Mouse (Mus musculus) stomach, embryonic 14.5 days (tissue): Measurements from ENCODE around the gene Gm17727. TPM values are rescaled to one million over a fixed set of nuclear protein-coding genes. Genes with fewer than 3 reads are reported as not detected.
"Not testable (repeated sequence)": the region's sequence is repeated elsewhere in the genome, so short reads cannot be mapped to it uniquely, and the experiment has no call there.

Experiments used
- ATAC-seq: fragments of 200-750 bp; cut with Nextera tagmentation; 2 replicates; pipeline ENCODE4 v1.8.0; 2017; ENCODE audit warnings: low read depth, moderate TSS enrichment; ENCODE audit not compliant: insufficient number of reproducible peaks, insufficient read depth, low FRiP score
- H3K27ac ChIP-seq: fragments of 300-500 bp; sonication (generic); 2 replicates; pipeline ENCODE4 v1.5.1; 2014; ENCODE audit warnings: mild to moderate bottlenecking, low read length, moderate library complexity, mixed read lengths
- H3K27me3 ChIP-seq: fragments of 300-500 bp; sonication (generic); 2 replicates; pipeline ENCODE4 v1.6.1; 2014; ENCODE audit warnings: low read length, control low read depth, mixed read lengths; ENCODE audit not compliant: control insufficient read depth, insufficient read depth
- H3K36me3 ChIP-seq: fragments of 300-500 bp; sonication (generic); 2 replicates; pipeline ENCODE4 v1.6.1; 2014; ENCODE audit warnings: mild to moderate bottlenecking, control low read depth, low read length, moderate library complexity, mixed read lengths; ENCODE audit not compliant: control insufficient read depth, insufficient read depth
- H3K4me1 ChIP-seq: fragments of 300-500 bp; sonication (generic); 2 replicates; pipeline ENCODE4 v1.6.1; 2014; ENCODE audit warnings: low read length, control low read depth, mixed read lengths; ENCODE audit not compliant: control insufficient read depth, insufficient read depth
- H3K4me2 ChIP-seq: fragments of 300-500 bp; sonication (generic); replicated peaks from 2 replicates; pipeline ENCODE4 v1.6.1; 2014; ENCODE audit warnings: low read depth, low read length, control low read depth
- H3K4me3 ChIP-seq: fragments of 300-500 bp; sonication (generic); 2 replicates; pipeline ENCODE4 v1.5.1; 2014; ENCODE audit warnings: low read depth, low read length, control low read depth
- H3K9ac ChIP-seq: fragments of 300-500 bp; sonication (generic); replicated peaks from 2 replicates; pipeline ENCODE4 v1.6.1; 2014; ENCODE audit warnings: low read depth, mild to moderate bottlenecking, control low read depth, low read length, moderate library complexity, mixed read lengths
- H3K9me3 ChIP-seq: fragments of 300-500 bp; sonication (generic); 2 replicates; pipeline ENCODE4 v1.6.1; 2016; ENCODE audit warnings: low read depth, low read length, control low read depth; ENCODE audit not compliant: control insufficient read depth
- WGBS: fragments of 180-500 bp; shearing (Covaris S2); extraction: QIAGEN DNeasy Blood & Tissue Kit; methylation state at CpG from one replicate; pipeline ENCODE4 v1.1.7; 2014; 5-methylcytosine and 5-hydroxymethylcytosine counted together
- polyA plus RNA-seq: library from polyadenylated mRNA; unstranded; fragments of >200 nt; fragmentation: Nextera tagmentation; extraction: Ambion mirVana; gene quantifications from 2 replicates; pipeline ENCODE4 v1.2.1, GENCODE M21; 2014

The Gm17727 gene
- not detected in 2 replicates for polyA plus RNA-seq

DNA sequence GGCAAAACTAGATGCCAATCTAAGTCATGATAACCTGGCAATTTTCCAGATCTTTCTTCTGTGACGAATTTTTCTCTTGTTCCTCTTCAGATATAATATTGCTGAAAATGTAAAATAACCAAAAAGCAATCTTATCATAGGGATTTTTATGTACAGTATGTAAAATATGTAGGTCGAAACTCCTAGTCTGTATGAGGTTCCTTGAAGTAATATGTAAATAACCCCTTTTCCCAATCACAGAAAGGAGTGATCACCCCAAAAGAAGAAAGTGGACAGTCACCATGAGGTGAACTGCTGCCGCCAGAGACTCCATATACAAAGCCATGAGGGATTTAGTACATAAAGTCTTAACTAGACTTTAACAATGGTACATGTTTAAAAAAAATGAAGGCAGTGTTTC, at the start of gene Gm17727:
Gm17727 (minus strand) TSS at position 101 of the 400 bp plus-strand sequence.
- H3K36me3 ChIP-seq = no peaks in the 10 kb centered on the region
- H3K9ac ChIP-seq = no peak within 1 kb of the TSS
- no peak within 1 kb of the TSS for H3K4me3 ChIP-seq
- WGBS = 58% methylated on average over 3 of the region's 3 CpGs
- no peaks in the 10 kb centered on the region for H3K4me1 ChIP-seq
- no peak within 1 kb of the TSS for H3K27ac ChIP-seq
- no peaks in the 10 kb centered on the region for H3K27me3 ChIP-seq
- no peak for ATAC-seq
- H3K4me2 ChIP-seq = no peak within 1 kb of the TSS
- H3K9me3 ChIP-seq = no peaks in the 10 kb centered on the region

GRCm38 (mm10) chr9:35817881-35818280, 40.0 kb upstream of the Gm17727 start:
- not testable (repeated sequence) for ATAC-seq, H3K4me2 ChIP-seq, H3K4me1 ChIP-seq, H3K9me3 ChIP-seq, H3K27ac ChIP-seq, H3K27me3 ChIP-seq, H3K4me3 ChIP-seq, H3K36me3 ChIP-seq, H3K9ac ChIP-seq
- 93% methylated on average over 15 of the region's 15 CpGs for WGBS

- no peaks in the 10 kb centered on the region; the same call in 1 of the 2 replicates for H3K9me3 ChIP-seq
- no peaks in the 10 kb centered on the region for H3K4me1 ChIP-seq
- no peaks in the 10 kb centered on the region for H3K27me3 ChIP-seq
- no peak overlapping the region for H3K9ac ChIP-seq
- H3K27ac ChIP-seq = no peak overlapping the region
- H3K36me3 ChIP-seq = no peaks in the 10 kb centered on the region
- no peak overlapping the region for H3K4me3 ChIP-seq
- H3K4me2 ChIP-seq = no peak overlapping the region
- ATAC-seq = no peak
Measured at GRCm38 (mm10) chr9:35798146-35798545, 20.2 kb upstream of the Gm17727 start.

DNA sequence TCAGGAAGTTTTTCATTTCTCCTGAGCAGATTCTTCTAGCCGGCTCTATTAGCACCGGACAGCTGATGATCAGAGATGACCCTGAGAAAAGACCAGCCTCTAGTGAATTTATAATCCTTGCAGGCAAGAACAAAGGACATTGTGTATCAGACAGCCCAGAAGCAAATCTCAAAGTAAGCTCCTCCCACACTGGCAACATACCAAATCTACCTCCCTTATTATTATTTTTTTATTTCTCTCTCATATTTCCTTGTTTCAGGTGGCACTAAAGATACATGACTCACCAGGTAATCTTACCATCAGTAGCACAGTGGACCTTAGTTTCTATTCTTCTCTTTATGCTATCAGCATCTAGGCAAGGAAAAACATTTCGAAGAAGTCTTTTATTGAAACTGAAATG, 12.1 kb upstream of the Gm17727 start, which contains the start of the genes Gm27235 and D730048I06Rik:
Gm27235 (minus strand) TSS at position 101 of the 400 bp plus-strand sequence.
D730048I06Rik (minus strand) TSS at position 112 of the 400 bp plus-strand sequence.
- H3K36me3 ChIP-seq = no peaks in the 10 kb centered on the region
- H3K9ac ChIP-seq = no peak within 1 kb of the TSS
- no peaks in the 10 kb centered on the region; the same call in 1 of the 2 replicates for H3K9me3 ChIP-seq
- no peak within 1 kb of the TSS for H3K4me2 ChIP-seq
- 84% methylated on average over 3 of the region's 3 CpGs for WGBS
- H3K27ac ChIP-seq = no peak within 1 kb of the TSS
- no peak for ATAC-seq
- no peaks in the 10 kb centered on the region for H3K27me3 ChIP-seq
- no peaks in the 10 kb centered on the region for H3K4me1 ChIP-seq
- H3K4me3 ChIP-seq = no peak within 1 kb of the TSS

- Histone ChIP-seq H3K4me1 (no peaks in the 10 kb centered on the region), H3K4me2 (no peak overlapping the region), H3K27me3 (no peaks in the 10 kb centered on the region), H3K4me3 (no peak overlapping the region), H3K9me3 (no peaks in the 10 kb centered on the region), H3K27ac (no peak overlapping the region), H3K9ac (no peak overlapping the region), H3K36me3 (no peaks in the 10 kb centered on the region)
- no peak for ATAC-seq
Measured at GRCm38 (mm10) chr9:35756843-35757242, 21.1 kb downstream of the Gm17727 start.

DNA sequence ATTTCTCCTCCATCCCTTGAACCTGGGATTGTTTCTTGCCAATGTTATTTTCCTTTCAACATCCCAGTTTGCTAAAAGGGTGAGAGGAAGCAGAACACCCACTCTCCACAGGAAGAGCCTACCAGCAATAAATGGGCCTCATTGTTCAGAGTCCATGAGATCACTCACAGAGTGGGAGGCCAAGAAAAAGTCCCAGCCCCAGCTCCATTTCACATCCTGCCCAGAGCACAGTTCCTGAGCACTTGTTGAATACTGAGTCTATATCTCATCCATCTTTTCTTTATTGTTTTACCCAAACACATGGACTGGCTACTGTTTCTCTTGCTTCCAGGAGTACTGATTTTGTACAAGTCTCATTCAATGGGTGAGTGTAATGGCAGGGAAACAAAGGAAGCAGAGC, 37.2 kb downstream of the Gm17727 start, which contains the start of gene Gm17677:
Gm17677 (plus strand) TSS at position 301 of the 400 bp plus-strand sequence.
- ATAC-seq = no peak
- no peaks in the 10 kb centered on the region for H3K4me1 ChIP-seq
- H3K9me3 ChIP-seq = no peaks in the 10 kb centered on the region
- no peak within 1 kb of the TSS for H3K9ac ChIP-seq
- no peak within 1 kb of the TSS for H3K4me2 ChIP-seq
- H3K27ac ChIP-seq = no peak within 1 kb of the TSS
- no peaks in the 10 kb centered on the region for H3K36me3 ChIP-seq
- no peak within 1 kb of the TSS for H3K4me3 ChIP-seq
- H3K27me3 ChIP-seq = no peaks in the 10 kb centered on the region

Other genes starting within 250 kb of the Gm17727 start
- 2.8 TPM in 2 replicates for gene Ddx25, start 219.6 kb downstream of the Gm17727 start, polyA plus RNA-seq
- gene Pus3, start 219.5 kb downstream of the Gm17727 start, polyA plus RNA-seq = 22.1 and 23.9 TPM in 2 replicates
- gene Pate2, start 207.8 kb downstream of the Gm17727 start, polyA plus RNA-seq = 0.51 and 0.69 TPM in 2 replicates
- gene Hyls1, start 207.7 kb downstream of the Gm17727 start, polyA plus RNA-seq = 15.1 and 17.4 TPM in 2 replicates
- not detected in 2 replicates for gene Pate4, start 166.2 kb downstream of the Gm17727 start, polyA plus RNA-seq
- gene Pate3, start 129.9 kb downstream of the Gm17727 start, polyA plus RNA-seq = not detected in 2 replicates
- gene Pate1, start 90.7 kb downstream of the Gm17727 start, polyA plus RNA-seq = not detected in 2 replicates
- gene Gm17677, start 37.1 kb downstream of the Gm17727 start, polyA plus RNA-seq = not detected in 2 replicates
- not detected in 2 replicates for gene Gm27235, start 12.0 kb upstream of the Gm17727 start, polyA plus RNA-seq
- gene D730048I06Rik, start 12.0 kb upstream of the Gm17727 start, polyA plus RNA-seq = not detected in 2 replicates
- gene 9230110F15Rik, start 66.0 kb upstream of the Gm17727 start, polyA plus RNA-seq = not detected in 2 replicates
- not detected in 2 replicates for gene 9230113P08Rik, start 130.3 kb upstream of the Gm17727 start, polyA plus RNA-seq